Mouse (Mus musculus): Measurements from ENCODE around the gene Mettl7a2.
"Not testable (repeated sequence)": the region's sequence is repeated elsewhere in the genome, so short reads cannot be mapped to it uniquely, and the experiment has no call there.

Gene Mettl7a2

DNA sequence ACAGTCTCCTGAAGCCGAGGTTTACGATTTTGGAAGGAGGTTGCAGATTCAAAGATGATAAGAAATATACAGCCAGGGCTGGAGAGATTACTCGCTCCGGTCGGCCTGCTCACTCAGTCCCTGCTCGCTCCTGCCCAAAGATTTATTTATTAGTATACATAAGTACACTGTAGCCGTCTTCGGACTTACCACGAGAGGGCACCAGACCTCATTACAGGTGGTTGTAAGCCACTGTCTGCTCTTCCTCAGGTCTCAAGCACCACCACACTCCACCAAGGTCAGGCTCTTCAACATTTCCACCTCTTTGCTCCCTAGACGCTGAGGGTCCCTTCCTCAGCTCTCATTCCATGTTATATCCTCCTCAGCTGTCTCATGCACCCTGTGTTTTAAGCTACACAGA lies 15.2 kb upstream of the Mettl7a2 start:
- peak; percentile 79 for DNase-seq (ENCODE audit: low read depth, low spot score)

GRCm38 (mm10) chr15:100341314-100341980 lies 11.6 kb upstream of the Mettl7a2 start:
- not testable (repeated sequence) for DNase-seq (ENCODE audit: low read depth, low spot score)

- no peak for DNase-seq (ENCODE audit: low read depth, low spot score)
Observed at GRCm38 (mm10) chr15:100345484-100345883, 7.5 kb upstream of the Mettl7a2 start.

GRCm38 (mm10) chr15:100346761-100347160 lies 6.2 kb upstream of the Mettl7a2 start:
- DNase-seq (ENCODE audit: low read depth, low spot score): peak; percentile 73

DNA sequence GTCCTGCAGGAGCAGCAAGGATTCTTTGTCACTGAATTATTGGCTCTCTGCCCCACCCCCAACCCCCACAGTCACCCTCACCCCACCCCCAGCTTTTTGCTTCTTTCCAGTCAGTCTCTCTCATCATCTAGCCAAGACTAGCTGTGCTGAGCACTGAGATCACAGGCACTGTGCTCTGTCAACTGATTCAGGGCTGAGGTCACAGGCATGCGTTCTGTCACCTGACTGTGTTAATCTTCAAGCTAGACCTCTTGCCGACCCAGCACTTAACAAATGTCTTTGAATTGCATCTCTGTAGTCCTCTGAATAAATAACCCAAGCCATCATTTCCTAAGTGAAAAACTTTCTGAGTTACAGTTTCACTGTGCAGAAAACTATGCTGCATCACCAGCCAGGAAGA lies 3.5 kb upstream of the Mettl7a2 start:
- DNase-seq (ENCODE audit: low read depth, low spot score): no peak

GRCm38 (mm10) chr15:100351501-100352060 lies 1.4 kb upstream of the Mettl7a2 start:
- DNase-seq (ENCODE audit: low read depth, low spot score): no peak

DNA sequence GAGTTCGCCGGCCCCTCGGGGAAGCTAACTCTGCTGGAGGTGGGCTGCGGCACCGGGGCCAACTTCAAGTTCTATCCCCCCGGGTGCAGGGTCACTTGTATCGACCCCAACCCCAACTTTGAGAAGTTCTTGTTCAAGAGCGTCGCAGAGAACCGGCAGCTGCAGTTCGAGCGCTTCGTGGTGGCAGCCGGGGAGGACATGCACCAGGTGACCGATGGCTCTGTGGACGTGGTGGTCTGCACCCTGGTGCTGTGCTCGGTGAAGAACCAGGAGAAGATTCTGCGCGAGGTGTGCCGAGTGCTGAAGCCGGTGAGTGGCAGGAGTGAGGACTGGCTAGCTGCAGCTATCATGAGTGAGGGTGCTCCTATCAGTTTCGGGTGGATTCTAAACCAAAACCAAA lies 399 bp downstream of the Mettl7a2 start:
- DNase-seq (ENCODE audit: low read depth, low spot score): not testable (repeated sequence)

- DNase-seq (ENCODE audit: low read depth, low spot score): no peak
Observed at GRCm38 (mm10) chr15:100355876-100356275, 2.9 kb downstream of the Mettl7a2 start.

DNA sequence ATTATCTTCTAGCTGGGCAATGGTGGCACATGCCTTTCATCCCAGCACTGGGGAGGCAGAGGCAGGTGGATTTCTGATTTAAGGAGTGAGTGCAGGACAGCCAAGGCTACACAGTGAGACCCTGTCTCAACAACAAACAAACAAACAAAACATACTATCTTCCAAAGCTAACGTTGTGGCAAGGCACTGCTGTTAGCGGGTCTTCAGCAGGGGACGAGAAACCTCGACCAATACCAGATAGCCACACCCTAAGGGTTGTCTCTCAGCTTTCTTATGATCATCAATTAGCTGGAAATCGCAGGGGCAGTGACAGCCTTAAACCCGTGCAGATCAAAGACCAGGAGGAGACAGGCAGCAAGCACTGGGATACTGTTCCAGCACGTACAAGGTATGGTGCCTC lies 11.2 kb downstream of the Mettl7a2 start, which contains the start of gene Higd1c:
Higd1c (plus strand) TSS at position 301 of the 400 bp plus-strand sequence.
- no peak for DNase-seq (ENCODE audit: low read depth, low spot score)

- not testable (repeated sequence) for DNase-seq (ENCODE audit: low read depth, low spot score)
Observed at GRCm38 (mm10) chr15:100365967-100366366, 13.0 kb downstream of the Mettl7a2 start.

DNA sequence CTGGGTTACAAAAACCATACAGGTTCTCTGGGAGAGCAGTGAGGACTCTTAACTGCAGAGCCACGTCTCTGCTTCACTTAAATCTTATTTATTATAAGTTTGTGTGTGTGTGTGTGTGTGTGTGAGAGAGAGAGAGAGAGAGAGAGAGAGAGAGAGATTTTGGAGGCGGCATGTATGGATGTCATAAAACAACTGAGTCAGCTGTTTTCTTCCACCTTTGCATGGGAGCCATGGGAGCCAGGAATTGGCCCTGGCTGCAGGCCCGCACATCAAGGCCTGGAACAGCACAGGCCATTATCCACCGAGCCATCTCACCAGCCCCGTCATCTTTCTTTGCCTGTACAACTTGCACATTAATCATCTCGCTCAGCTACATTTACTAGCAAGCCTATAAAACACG lies 14.1 kb downstream of the Mettl7a2 start:
- DNase-seq (ENCODE audit: low read depth, low spot score): no peak

DNA sequence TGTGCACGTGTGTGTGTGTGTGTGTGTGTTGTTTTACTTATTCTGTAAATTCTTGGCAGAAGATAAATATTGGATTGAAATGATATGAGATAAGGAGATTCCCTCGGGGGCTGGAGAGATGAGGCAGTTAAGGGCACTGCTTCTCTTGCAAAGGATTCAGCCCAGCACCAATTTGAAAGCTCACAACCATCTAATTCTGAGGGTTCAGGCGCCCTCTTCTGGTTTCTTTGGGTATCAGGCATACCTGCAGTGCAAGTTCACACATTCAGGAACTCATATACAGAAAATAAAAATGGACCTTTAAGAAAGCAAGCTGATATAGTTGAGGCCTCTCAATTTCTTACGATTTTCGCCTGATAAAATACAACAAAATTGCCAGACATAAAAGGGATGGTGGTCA lies 22.1 kb downstream of the Mettl7a2 start:
- DNase-seq (ENCODE audit: low read depth, low spot score): peak; percentile 83

DNA sequence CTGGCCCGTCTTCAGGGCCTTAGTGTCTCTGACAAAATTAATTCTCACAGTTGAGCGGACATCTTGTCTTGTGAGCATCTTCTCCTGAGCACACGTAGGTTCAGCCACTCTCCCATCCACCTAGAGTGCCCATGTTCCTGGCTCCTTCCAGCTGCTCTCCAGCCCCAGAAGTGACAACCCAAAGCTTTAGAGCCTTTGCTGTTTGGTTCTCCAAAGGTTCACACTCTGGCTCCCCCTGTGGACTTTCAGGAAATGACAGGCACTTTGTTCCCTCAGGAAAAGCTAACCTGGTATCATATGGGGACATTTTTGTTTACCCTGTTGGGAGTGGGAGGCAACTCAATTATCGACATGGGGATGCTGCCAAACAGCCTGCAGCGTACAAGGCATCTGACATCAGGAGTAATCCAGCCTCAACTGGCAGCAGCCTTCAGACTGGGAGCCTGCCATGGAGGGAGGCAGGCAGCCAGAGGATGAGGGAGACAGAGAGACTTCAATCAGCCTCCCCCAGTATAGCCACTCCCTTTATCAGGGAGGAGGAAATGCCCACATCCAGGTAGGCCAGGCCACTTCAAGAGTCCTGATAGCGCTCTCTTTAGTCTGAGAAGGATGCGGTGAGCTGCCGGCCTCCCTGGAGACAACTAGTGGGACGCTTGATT lies 25.0 kb downstream of the Mettl7a2 start:
- not testable (repeated sequence) for DNase-seq (ENCODE audit: low read depth, low spot score)

- no peak for DNase-seq (ENCODE audit: low read depth, low spot score)
Observed at GRCm38 (mm10) chr15:100379658-100380057, 26.7 kb downstream of the Mettl7a2 start.

- no peak for DNase-seq (ENCODE audit: low read depth, low spot score)
Observed at GRCm38 (mm10) chr15:100380104-100380503, 27.1 kb downstream of the Mettl7a2 start.

DNA sequence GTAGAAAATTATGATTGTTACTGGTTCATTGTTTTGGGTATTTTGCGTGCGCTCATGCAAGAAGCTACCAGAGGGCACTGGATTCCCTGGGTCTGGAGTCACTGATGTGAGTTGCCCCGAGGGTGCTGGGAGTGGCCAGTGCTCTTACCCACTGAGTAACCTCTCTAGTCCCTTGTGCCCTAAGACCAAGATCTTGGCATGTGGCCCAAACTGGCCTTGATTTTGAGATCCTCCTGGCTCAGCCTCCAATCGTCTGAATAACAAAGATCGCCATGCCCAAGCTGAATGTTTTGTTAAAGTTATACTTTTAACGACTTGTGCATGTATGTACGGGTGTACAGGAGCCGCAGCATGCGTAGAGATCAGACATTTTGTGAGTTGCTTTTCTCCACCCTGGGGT lies 32.7 kb downstream of the Mettl7a2 start:
- DNase-seq (ENCODE audit: low read depth, low spot score): no peak

GRCm38 (mm10) chr15:100387544-100388223 lies 34.7 kb downstream of the Mettl7a2 start:
- no peak for DNase-seq (ENCODE audit: low read depth, low spot score)

DNA sequence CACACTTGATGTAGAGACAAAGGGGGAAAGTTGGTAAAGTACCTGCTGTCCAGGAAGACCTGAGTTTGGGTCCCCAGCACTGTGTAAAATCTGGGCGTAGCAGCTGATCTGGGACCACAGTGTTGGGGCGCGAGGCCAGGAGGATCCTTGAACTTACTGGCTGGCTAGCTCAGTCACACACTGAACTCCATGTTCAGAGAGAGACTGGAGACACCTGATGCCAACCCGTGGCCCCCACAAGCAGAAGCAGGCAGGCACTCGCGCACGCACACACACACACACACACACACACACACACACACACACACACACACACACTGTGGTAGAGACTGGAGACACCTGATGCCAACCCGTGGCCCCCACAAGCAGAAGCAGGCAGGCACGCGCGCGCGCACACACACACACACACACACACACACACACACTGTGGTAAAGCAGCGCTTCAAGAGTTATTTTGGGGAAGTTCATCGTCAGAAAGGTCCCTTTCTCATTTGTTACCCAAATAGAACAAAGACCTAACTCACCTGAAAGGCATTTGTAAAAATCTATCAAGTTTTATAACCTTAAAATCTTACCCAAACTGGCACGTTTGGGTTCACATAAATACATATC lies 35.3 kb downstream of the Mettl7a2 start:
- no peak for DNase-seq (ENCODE audit: low read depth, low spot score)

GRCm38 (mm10) chr15:100388886-100389285 lies 35.9 kb downstream of the Mettl7a2 start:
- no peak for DNase-seq (ENCODE audit: low read depth, low spot score)

- no peak for DNase-seq (ENCODE audit: low read depth, low spot score)
Observed at GRCm38 (mm10) chr15:100391066-100391465, 38.1 kb downstream of the Mettl7a2 start.

GRCm38 (mm10) chr15:100391599-100391998 lies 38.6 kb downstream of the Mettl7a2 start:
- no peak for DNase-seq (ENCODE audit: low read depth, low spot score)

- DNase-seq (ENCODE audit: low read depth, low spot score): peak; percentile 77
Observed at GRCm38 (mm10) chr15:100393016-100393415, 40.0 kb downstream of the Mettl7a2 start.
